Mouse (Mus musculus) lung, embryonic 16.5 days (tissue): Measurements from ENCODE around the gene Cln6. TPM values are rescaled to one million over a fixed set of nuclear protein-coding genes. Genes with fewer than 3 reads are reported as not detected.
"Not testable (repeated sequence)": the region's sequence is repeated elsewhere in the genome, so short reads cannot be mapped to it uniquely, and the experiment has no call there.

Experiments
- ATAC-seq: fragments of 200-750 bp; cut with Nextera tagmentation; 2 replicates; pipeline ENCODE4 v1.8.0; 2017; ENCODE audit warnings: low read depth, mild to moderate bottlenecking, moderate library complexity
- H3K27ac ChIP-seq: fragments of 300-500 bp; sonication (generic); 2 replicates; pipeline ENCODE4 v1.5.1; 2014; ENCODE audit warnings: mild to moderate bottlenecking, control low read depth, low read length
- H3K27me3 ChIP-seq: fragments of 300-500 bp; sonication (generic); 2 replicates; pipeline ENCODE4 v1.6.1; 2014; ENCODE audit warnings: low read depth, low read length, mixed read lengths; ENCODE audit not compliant: control insufficient read depth, insufficient read depth
- H3K36me3 ChIP-seq: fragments of 300-500 bp; sonication (generic); 2 replicates; pipeline ENCODE4 v1.6.1; 2014; ENCODE audit warnings: low read length; ENCODE audit not compliant: control insufficient read depth, insufficient read depth
- H3K4me1 ChIP-seq: fragments of 300-500 bp; sonication (generic); replicated peaks from 2 replicates; pipeline ENCODE4 v1.6.1; 2014; ENCODE audit warnings: low read length, mixed read lengths; ENCODE audit not compliant: control insufficient read depth, insufficient read depth
- H3K4me2 ChIP-seq: fragments of 300-500 bp; sonication (generic); 2 replicates; pipeline ENCODE4 v1.6.1; 2014; ENCODE audit warnings: low read depth, low read length, control low read depth
- H3K4me3 ChIP-seq: fragments of 300-500 bp; sonication (generic); 2 replicates; pipeline ENCODE4 v1.5.1; 2014; ENCODE audit warnings: mild to moderate bottlenecking, low read length, control low read depth
- H3K9ac ChIP-seq: fragments of 300-500 bp; sonication (generic); 2 replicates; pipeline ENCODE4 v1.6.1; 2014; ENCODE audit warnings: low read length, control low read depth
- H3K9me3 ChIP-seq: fragments of 300-500 bp; sonication (generic); 2 replicates; pipeline ENCODE4 v1.6.1; 2016; ENCODE audit warnings: low read length; ENCODE audit not compliant: control insufficient read depth
- WGBS: fragments of 180-500 bp; shearing (Covaris S2); extraction: QIAGEN DNeasy Blood & Tissue Kit; methylation state at CpG from one replicate; pipeline ENCODE4 v1.1.7; 2014; 5-methylcytosine and 5-hydroxymethylcytosine counted together
- polyA plus RNA-seq: library from polyadenylated mRNA; unstranded; fragments of >200 nt; fragmentation: Nextera tagmentation; extraction: Ambion mirVana; gene quantifications from 2 replicates; pipeline ENCODE4 v1.2.1, GENCODE M21; 2015

Cln6 gene
- polyA plus RNA-seq, 1 experiment from 2014 or later: 23.3 TPM

- Histone ChIP-seq H3K36me3 (no peaks in the 10 kb centered on the region), H3K27me3 (no peaks in the 10 kb centered on the region), H3K9me3 (no peaks in the 10 kb centered on the region), H3K4me3 (no peak overlapping the region), H3K9ac (no peak overlapping the region), H3K4me1 (peaks cover 18% of the 10 kb centered on the region), H3K27ac (no peak overlapping the region), H3K4me2 (no peak overlapping the region)
- ATAC-seq: no peak
- 72% methylated on average over 4 of the region's 4 CpGs for WGBS
Observed at GRCm38 (mm10) chr9:62860866-62861265, 22.3 kb downstream of the Cln6 start.

- H3K27me3 ChIP-seq, H3K4me2 ChIP-seq, H3K4me1 ChIP-seq, H3K9me3 ChIP-seq, H3K36me3 ChIP-seq, H3K27ac ChIP-seq, H3K4me3 ChIP-seq, H3K9ac ChIP-seq, ATAC-seq: not testable (repeated sequence)
- WGBS: 96% methylated on average over 4 of the region's 4 CpGs
Observed at GRCm38 (mm10) chr9:62869236-62869635, 30.7 kb downstream of the Cln6 start.

- Histone ChIP-seq H3K4me3 (no peak overlapping the region), H3K4me1 (no peaks in the 10 kb centered on the region), H3K9me3 (no peaks in the 10 kb centered on the region), H3K4me2 (no peak overlapping the region), H3K36me3 (no peaks in the 10 kb centered on the region), H3K9ac (no peak overlapping the region), H3K27ac (no peak overlapping the region), H3K27me3 (no peaks in the 10 kb centered on the region)
- no peak for ATAC-seq
Observed at GRCm38 (mm10) chr9:62870728-62871127, 32.1 kb downstream of the Cln6 start.

- H3K9ac ChIP-seq: no peak overlapping the region
- 72% methylated on average over 7 of the region's 7 CpGs for WGBS
Observed at GRCm38 (mm10) chr9:62876966-62877616, 38.5 kb downstream of the Cln6 start.

GRCm38 (mm10) chr9:62877825-62878224 is 39.2 kb downstream of the Cln6 start:
- no peak overlapping the region for H3K27ac ChIP-seq
- H3K9ac ChIP-seq: no peak overlapping the region
- H3K4me3 ChIP-seq: no peak overlapping the region
- peaks cover 9% of the 10 kb centered on the region for H3K36me3 ChIP-seq
- H3K4me2 ChIP-seq: no peak overlapping the region
- H3K9me3 ChIP-seq: no peaks in the 10 kb centered on the region
- WGBS: 48% methylated on average over 2 of the region's 2 CpGs
- H3K27me3 ChIP-seq: no peaks in the 10 kb centered on the region
- peaks cover 11% of the 10 kb centered on the region; the same call in 1 of the 2 replicates for H3K4me1 ChIP-seq
- ATAC-seq: peak; percentile 63

More at GRCm38 (mm10) chr9:62876966-62877616, 38.5 kb downstream of the Cln6 start:
- H3K4me3 ChIP-seq: no peak overlapping the region
- H3K4me1 ChIP-seq: peaks cover 8% of the 10 kb centered on the region; the same call in 1 of the 2 replicates
- H3K4me2 ChIP-seq: no peak overlapping the region
- H3K27me3 ChIP-seq: no peaks in the 10 kb centered on the region
- H3K9me3 ChIP-seq: no peaks in the 10 kb centered on the region
- H3K27ac ChIP-seq: no peak overlapping the region
- peaks cover 3% of the 10 kb centered on the region for H3K36me3 ChIP-seq
- no peak for ATAC-seq

- peak; percentile 92 for ATAC-seq
- H3K4me2 ChIP-seq: peak overlapping the region; percentile 38
- peaks cover 11% of the 10 kb centered on the region; the same call in 1 of the 2 replicates for H3K4me1 ChIP-seq
- no peaks in the 10 kb centered on the region for H3K27me3 ChIP-seq
- H3K9me3 ChIP-seq: no peaks in the 10 kb centered on the region
- peak overlapping the region; percentile 48 for H3K27ac ChIP-seq
- H3K36me3 ChIP-seq: peaks cover 21% of the 10 kb centered on the region
- WGBS: 46% methylated on average over 12 of the region's 12 CpGs
- H3K4me3 ChIP-seq: no peak overlapping the region; the same call in 1 of the 2 replicates
- no peak overlapping the region for H3K9ac ChIP-seq
Observed at GRCm38 (mm10) chr9:62881871-62882270, 43.3 kb downstream of the Cln6 start.

GRCm38 (mm10) chr9:62894486-62894885 is 55.9 kb downstream of the Cln6 start:
- H3K4me2 ChIP-seq: no peak overlapping the region
- no peak for ATAC-seq
- peaks cover 32% of the 10 kb centered on the region for H3K36me3 ChIP-seq
- H3K27me3 ChIP-seq: no peaks in the 10 kb centered on the region
- H3K4me3 ChIP-seq: no peak overlapping the region
- H3K27ac ChIP-seq: no peak overlapping the region
- H3K9me3 ChIP-seq: no peaks in the 10 kb centered on the region
- WGBS: 79% methylated on average over 1 of the region's 1 CpGs
- no peaks in the 10 kb centered on the region for H3K4me1 ChIP-seq
- H3K9ac ChIP-seq: no peak overlapping the region

Other genes with a start within 250 kb of the Cln6 start
- gene Itga11, start 161.0 kb upstream of the Cln6 start, polyA plus RNA-seq: 0.53 and 0.73 TPM in 2 replicates
- 18.7 and 19.8 TPM in 2 replicates for gene Fem1b, start 26.9 kb upstream of the Cln6 start, polyA plus RNA-seq
- 9.7 and 11.3 TPM in 2 replicates for gene Calml4, start 19.3 kb downstream of the Cln6 start, polyA plus RNA-seq
- gene Pias1, start 149.1 kb downstream of the Cln6 start, polyA plus RNA-seq: 88.7 and 91.8 TPM in 2 replicates